ENCODE assay signal across 9 mouse cellular contexts in genomic region chr1:46892752-46893151, GRCm38 (mm10). TPM values are rescaled to one million over a fixed set of nuclear protein-coding genes. Genes with fewer than 3 reads are reported as not detected.
DNase-seq lines count a peak whose midpoint lies in the region; ATAC-seq lines count a peak whose summit lies in the region.
"Had no signal": no experiment of that assay in that cellular context is flagged by ENCODE, and none has a peak within 500 bp of the region (broad histone marks: within the 10 kb centered on the region; RNA-seq: fewer than 3 reads in every experiment).

TSS of gene Slc39a10 (minus strand) at chr1:46892852.

- no peak for ATAC-seq in kidney, embryonic 14.5 days (ENCODE audit: low FRiP score, low TSS enrichment)

- H3K4me1 ChIP-seq in kidney, embryonic 14.5 days (ENCODE audit: control insufficient read depth, insufficient read depth, low read length): no peaks in the 10 kb centered on the region
- H3K4me1 ChIP-seq: liver, embryonic 15.5 days had no signal

- WGBS in kidney, embryonic 14.5 days: 59% methylated on average over 3 of the region's 3 CpGs
- WGBS in macrophage (ENCODE audit: missing documents): 100% methylated on average over 3 of the region's 3 CpGs

- no peaks in the 10 kb centered on the region for H3K9me3 ChIP-seq in kidney, embryonic 14.5 days (ENCODE audit: control insufficient read depth, low read length)
- H3K9me3 ChIP-seq: liver, embryonic 15.5 days had no signal

- no peaks in the 10 kb centered on the region for H3K79me2 ChIP-seq in macrophage (ENCODE audit: inconsistent target)

- no peak within 1 kb of the TSS for H3K4me2 ChIP-seq in kidney, embryonic 14.5 days (replicated peaks; ENCODE audit: low read depth, low read length)
- H3K4me2 ChIP-seq: liver, embryonic 15.5 days had no signal

- H3K27ac ChIP-seq in kidney, embryonic 14.5 days (ENCODE audit: low read depth, low read length): no peak within 1 kb of the TSS
- no peak within 1 kb of the TSS for H3K27ac ChIP-seq in macrophage
- H3K27ac ChIP-seq: liver, embryonic 15.5 days had no signal

- H3K9ac ChIP-seq in kidney, embryonic 14.5 days (ENCODE audit: low read depth, low read length): no peak within 1 kb of the TSS
- H3K9ac ChIP-seq: liver, embryonic 15.5 days had no signal

- H3K36me3 ChIP-seq in kidney, embryonic 14.5 days (ENCODE audit: control insufficient read depth, insufficient read depth, low read length): no peaks in the 10 kb centered on the region
- H3K36me3 ChIP-seq in macrophage (ENCODE audit: inconsistent target): no peaks in the 10 kb centered on the region
- H3K36me3 ChIP-seq: liver, embryonic 15.5 days had no signal

- H3K4me3 ChIP-seq in kidney, embryonic 14.5 days (ENCODE audit: low read length): no peak within 1 kb of the TSS
- no peak within 1 kb of the TSS for H3K4me3 ChIP-seq in macrophage (ENCODE audit: inconsistent target)
- H3K4me3 ChIP-seq: liver, embryonic 15.5 days had no signal

- H3K27me3 ChIP-seq in kidney, embryonic 14.5 days (ENCODE audit: control insufficient read depth, insufficient read depth, low read length): no peaks in the 10 kb centered on the region
- H3K27me3 ChIP-seq: liver, embryonic 15.5 days had no signal

- no peak for DNase-seq in kidney, adult 9 months
- no peak for DNase-seq in adrenal gland, postnatal 14 days
- DNase-seq in heart, postnatal 4 days: no peak
- DNase-seq in cerebellum, adult 8-10 months: no peak
- DNase-seq in cerebellum, adult 11-12 months: no peak
- DNase-seq in lung, postnatal 10 days: no peak

RNA-seq across cellular contexts. Expression of gene Slc39a10, which starts in this region (rescaled TPM):
- 47.5 and 66.8 TPM in 2 replicates for polyA plus RNA-seq in kidney, embryonic 14.5 days (2014; fragmentation: Nextera tagmentation; extraction: Ambion mirVana)
- 18.6 and 19.3 TPM in 2 replicates for total RNA-seq in adrenal gland, postnatal 14 days (2021)
- total RNA-seq in heart, postnatal 4 days (2021): 10 to 100 TPM; 21.1 to 25.3 TPM
- 10 to 100 TPM in 10 of 26 experiments, 1 to 10 TPM in 16; 2.8 to 20.4 (median 8.8) TPM for total RNA-seq in macrophage (2018; cell fraction: chromatin; rRNA removed)
- total RNA-seq in macrophage (2018; cell fraction: cytosol; rRNA removed): 10 to 100 TPM; 11.8 to 29.9 (median 17.4) TPM
- total RNA-seq in macrophage (2018; cell fraction: nucleus; rRNA removed): 10 to 100 TPM in 23 of 26 experiments, 1 to 10 TPM in 3; 7.8 to 32.9 (median 16.2) TPM
- 20.8 to 30.0 TPM (median 20.8 TPM) in 3 replicates for polyA plus RNA-seq in macrophage (2018)
